Mouse (Mus musculus) cerebellum, postnatal 25 days (tissue): Measurements from ENCODE around the gene Zfp981.
"Not testable (repeated sequence)": the region's sequence is repeated elsewhere in the genome, so short reads cannot be mapped to it uniquely, and the experiment has no call there.

Source experiments
- DNase-seq, 2 experiments: peaks; one replicate each; pipeline ENCODE4 v3.0.0; 2021; ENCODE audit warnings: mixed read lengths in 2 of 2

The Zfp981 gene

DNA sequence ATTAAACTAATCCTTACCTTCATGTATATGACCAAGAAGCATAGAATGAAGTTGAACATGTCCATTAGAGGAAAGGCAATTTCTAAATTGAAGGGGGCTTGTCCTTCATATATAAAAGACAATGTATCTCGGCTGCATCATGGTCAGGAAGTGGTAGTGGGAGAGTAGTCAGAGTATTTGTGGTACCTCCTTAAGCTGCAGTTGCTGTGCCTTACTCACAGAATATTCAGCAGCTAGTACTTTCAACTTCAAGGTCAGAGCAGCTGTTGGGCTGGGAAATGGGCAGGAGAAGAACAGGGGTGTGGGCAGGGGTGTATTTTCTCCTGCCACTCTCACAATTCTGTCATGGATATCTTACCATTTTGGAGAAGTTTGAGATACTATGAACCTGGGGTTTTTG lies 15.1 kb upstream of the Zfp981 start:
- DNase-seq, result not testable (repeated sequence)

DNA sequence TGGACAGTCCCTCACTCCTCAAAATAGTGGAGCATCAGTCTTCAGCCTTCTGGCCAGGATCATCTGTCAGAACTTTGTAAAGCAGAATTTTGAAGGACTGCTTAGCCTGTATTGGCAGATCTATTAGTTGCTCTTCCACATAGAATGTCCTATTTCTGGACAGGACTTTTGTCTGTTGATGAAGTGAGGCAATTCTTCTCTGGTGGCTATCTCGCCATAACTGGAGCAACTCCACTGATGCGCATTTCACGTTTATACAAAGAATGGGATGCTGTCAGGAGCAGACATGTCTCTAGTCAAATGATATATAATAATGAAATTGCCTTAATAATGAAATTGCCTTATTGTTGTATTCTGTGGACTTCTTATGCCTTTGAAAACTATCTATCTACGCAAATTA lies 12.6 kb upstream of the Zfp981 start:
- not testable (repeated sequence) for DNase-seq

- not testable (repeated sequence) for DNase-seq
These were observed 9.8 kb upstream of the Zfp981 start for GRCm38 (mm10) chr4:146491993-146492392.

DNA sequence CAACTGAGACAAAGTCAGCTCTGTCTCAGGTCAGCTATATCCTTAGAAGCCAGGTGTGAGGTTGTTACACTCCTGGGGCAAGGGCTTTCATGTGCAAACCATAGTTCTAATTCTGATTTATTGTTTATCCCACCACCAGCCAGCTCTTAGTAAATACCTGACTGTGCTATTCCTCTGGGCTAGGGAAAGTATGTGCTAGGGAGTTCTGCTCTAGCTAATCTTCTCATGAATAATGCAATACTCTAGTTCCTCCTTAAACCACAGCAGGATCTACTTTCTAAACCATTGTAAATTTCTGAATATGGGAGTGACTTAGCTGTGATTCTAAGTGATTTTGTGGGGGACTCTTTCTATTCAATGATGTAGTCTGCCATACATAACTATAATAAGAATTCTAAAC lies 9.4 kb upstream of the Zfp981 start:
- DNase-seq, result no peak

DNA sequence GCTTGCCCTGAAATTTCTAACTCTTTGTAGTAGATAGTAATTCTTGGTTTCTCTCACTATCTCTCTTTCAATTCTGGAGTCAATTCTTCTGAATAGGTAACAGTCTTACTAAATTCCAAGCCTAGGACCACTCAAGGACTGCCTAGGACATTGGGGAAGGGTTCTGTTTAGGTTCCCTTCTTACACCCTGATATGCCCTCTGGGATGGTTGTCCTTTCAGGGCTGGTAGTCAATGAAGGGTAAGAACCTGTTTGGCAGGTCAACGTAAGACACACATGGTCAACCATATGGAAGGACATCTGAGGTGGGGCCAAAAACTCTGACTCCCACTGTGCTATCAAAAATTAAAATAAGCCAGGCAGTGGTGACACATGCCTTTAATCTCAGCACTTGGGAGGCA lies 9.0 kb upstream of the Zfp981 start:
- no peak for DNase-seq

GRCm38 (mm10) chr4:146493319-146493907 lies 8.4 kb upstream of the Zfp981 start:
- DNase-seq, result not testable (repeated sequence)

- DNase-seq, result no peak
These were observed 6.8 kb upstream of the Zfp981 start for GRCm38 (mm10) chr4:146494980-146495379.

DNA sequence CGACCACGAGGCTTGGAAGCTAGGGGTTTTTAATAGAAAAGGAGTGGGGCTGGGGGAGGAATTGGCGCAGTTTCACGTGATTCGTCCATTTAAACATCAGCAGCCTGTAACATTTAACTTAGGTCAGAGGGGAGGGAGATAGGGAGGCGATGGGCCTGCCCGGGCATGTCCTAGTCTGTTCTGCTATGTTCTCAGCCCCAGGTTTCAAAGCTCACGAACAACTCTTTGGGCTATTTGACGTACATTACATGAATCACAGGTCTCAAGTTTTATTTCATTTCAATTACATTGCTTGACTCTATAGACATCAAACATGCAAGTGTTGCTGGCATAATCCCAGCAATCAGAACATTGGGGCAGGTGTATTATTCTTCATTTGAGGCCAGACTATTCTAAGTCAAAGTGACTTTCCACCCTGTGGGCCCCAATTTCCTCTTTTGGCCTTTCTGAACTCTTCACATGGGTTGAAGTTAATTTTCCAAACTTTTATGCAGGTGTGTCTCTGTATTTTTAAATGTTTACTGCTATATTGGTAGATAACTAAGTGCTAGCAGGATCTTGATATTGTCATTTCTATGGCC lies 4.0 kb upstream of the Zfp981 start:
- DNase-seq, result not testable (repeated sequence)

GRCm38 (mm10) chr4:146509029-146509428 lies 7.2 kb downstream of the Zfp981 start:
- DNase-seq, result not testable (repeated sequence)

DNA sequence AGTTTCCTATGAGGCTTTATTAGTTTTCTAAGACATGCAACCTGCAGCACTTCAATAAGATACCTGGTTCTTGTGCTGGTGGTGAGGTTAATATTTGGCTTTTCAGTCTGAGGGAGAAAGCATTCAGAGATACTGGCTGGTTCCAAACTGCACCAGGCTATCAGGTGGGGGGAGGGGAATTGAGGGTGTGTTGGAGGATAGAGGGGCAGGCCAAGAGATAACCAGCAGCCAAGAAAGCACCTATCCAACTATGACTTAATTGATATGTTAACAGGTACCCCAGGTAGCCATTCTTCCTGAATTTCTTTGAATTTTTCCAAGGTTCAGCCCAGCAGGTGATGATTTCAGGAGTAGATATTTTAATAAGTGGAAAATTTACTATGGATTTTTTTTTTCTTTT lies 10.0 kb downstream of the Zfp981 start:
- not testable (repeated sequence) for DNase-seq

GRCm38 (mm10) chr4:146516474-146516873 lies 14.6 kb downstream of the Zfp981 start:
- no peak for DNase-seq

DNA sequence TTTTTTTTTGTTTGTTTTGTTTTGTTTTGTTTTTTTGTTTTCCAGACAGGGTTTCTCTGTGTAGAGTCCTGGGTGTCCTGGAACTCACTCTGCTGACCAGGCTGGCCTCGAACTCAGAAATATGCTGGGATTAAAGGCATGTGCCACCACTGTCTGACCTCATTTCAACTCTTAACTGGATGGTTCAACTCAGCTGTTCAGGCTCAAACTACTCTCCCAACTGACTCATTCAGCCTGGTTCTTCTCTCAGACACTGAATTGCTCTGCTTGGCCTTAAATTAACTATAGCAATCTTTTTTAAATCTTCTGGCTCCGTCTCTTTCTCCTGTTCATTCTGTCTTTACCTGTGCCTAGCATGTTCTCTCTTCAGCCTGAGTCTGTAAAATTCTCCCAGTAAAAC lies 15.3 kb downstream of the Zfp981 start:
- DNase-seq, result not testable (repeated sequence)

DNA sequence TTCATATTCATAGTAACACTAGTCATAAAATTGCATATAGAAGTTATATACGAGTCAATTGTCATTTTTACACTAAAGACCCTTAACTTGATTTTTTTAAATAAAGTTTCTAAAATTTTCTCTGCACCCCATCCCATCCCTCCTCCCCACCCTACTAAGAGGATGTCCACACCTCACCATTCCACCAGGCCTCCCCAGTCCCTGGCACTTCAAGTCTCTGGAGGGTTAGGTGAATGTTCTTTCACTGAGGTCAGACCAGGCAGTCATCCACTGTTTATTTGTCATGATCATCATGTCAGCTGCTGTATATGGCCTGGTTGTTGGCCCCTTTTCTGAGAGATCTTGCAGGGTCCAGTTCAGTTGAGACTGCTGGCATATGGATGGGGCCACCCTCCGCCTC lies 18.9 kb downstream of the Zfp981 start:
- no peak for DNase-seq

GRCm38 (mm10) chr4:146534574-146534973 lies 32.7 kb downstream of the Zfp981 start:
- no peak for DNase-seq

GRCm38 (mm10) chr4:146535883-146536282 lies 34.1 kb downstream of the Zfp981 start:
- no peak for DNase-seq

DNA sequence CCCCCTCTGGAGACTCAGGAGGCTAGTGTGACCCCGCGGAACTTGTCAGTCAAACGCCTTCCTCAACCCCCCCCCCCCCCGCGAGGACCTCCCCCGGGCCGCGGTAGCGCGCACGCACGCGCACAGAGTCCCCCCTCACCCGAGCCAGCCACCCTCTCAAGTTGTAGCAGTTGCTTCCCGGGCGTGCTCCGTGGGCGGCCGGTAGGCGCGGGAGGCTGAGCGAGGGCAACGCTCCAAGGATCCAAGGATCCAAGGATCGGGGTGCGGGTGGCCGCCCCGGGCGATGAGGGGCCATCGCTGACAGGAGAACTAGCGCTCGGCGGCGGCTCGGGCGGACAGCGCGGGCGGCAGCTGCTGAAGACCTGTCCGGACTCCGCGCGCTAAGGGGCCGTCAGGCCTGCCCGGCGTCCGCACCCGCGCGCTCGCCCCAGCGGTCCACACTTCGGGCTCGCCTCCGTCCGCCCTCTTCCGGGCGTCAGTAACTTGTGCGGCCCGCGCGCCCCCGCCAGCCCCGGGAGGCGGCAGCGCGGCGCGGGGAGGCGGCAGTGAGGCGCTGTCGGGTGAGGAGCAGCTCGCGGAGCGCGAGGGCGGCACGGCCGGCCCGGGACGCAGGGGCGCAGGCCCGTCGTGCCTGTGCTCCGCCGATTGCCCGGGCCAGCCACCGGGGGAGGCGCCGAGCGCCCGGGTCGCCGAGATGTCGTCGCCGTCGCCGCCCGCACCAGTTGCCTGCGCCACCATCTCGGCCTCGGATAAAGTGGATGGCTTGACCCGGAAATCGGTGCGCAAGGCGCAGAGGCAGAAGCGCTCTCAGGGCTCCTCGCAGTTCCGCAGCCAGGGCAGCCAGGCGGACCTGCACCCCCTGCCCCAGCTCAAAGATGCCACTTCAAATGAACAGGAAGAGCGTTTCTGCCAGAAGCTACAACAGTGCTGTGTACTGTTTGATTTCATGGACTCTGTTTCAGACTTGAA lies 78.4 kb downstream of the Zfp981 start:
- not testable (repeated sequence) for DNase-seq
